Mouse (Mus musculus) C2C12 (cell line): ENCODE results near the gene Hoxd11.

Experiments
- CTCF ChIP-seq: IDR thresholded peaks from one replicate; pipeline ENCODE4 v1.5.1; 2011; ENCODE audit not compliant: control insufficient read depth, insufficient read depth, insufficient read length
- MYOD1 ChIP-seq: IDR thresholded peaks from one replicate; pipeline ENCODE4 v1.6.1; 2011; ENCODE audit warnings: low read depth; ENCODE audit not compliant: control insufficient read depth, insufficient read length
- USF1 ChIP-seq: IDR thresholded peaks from one replicate; pipeline ENCODE4 v1.6.1; 2011; ENCODE audit warnings: low read depth, mild to moderate bottlenecking, control low read depth, moderate library complexity

DNA sequence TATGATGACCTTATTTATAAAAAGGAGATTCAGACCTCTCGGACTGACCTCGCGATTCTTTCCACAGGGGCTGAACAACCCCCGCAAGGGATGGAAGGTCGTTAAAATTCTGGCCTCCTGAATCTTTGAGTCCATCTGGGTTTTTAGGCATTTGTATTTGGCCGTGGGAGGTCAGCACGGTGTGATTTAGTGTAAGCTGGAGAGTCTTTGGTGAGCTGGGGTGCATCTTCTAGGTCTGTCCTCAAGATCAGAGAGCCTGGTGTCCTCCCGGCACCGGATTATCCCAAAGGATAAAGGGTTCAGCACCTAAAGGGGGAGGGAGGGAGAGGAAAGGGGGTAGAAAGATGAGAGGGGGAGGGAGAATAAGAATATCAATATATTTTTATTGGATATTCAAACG, 24.0 kb downstream of the Hoxd11 start:
- TF ChIP-seq CTCF (no peak), MYOD1 (no peak), USF1 (no peak)
